Mouse (Mus musculus) spleen, postnatal 36 days (tissue): Measurements from ENCODE around the gene Mkrn2os.
"Not testable (repeated sequence)": the region's sequence is repeated elsewhere in the genome, so short reads cannot be mapped to it uniquely, and the experiment has no call there.

Experiments
- DNase-seq, 2 experiments: peaks; one replicate each; pipeline ENCODE4 v3.0.0; 2022; ENCODE audit warnings: low spot score in 2 of 2, mixed read lengths in 1 of 2

Mkrn2os gene

DNA sequence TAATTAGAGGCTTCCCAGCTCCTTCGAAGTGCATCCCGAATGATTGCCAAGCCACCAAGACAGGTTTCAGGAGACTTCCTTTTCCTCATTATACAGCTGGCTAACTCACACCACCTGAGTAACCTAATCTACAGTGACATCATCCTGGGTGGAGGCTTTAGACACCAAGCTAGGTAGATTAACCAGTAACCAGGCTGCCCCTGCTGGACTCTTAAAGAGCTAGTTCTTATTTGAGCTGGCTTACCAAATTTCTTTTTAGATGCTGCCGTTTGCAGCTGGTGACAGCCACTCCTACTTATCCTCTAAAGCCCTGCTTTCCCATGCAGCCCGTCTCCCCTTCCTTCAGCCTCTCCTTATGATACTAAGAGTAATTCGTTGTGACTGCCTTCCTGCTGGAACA, at the start of gene Mkrn2os:
Gene Mkrn2os, minus strand, starts transcription at position 119 of the 400 bp plus-strand sequence.
- DNase-seq: no peak

DNA sequence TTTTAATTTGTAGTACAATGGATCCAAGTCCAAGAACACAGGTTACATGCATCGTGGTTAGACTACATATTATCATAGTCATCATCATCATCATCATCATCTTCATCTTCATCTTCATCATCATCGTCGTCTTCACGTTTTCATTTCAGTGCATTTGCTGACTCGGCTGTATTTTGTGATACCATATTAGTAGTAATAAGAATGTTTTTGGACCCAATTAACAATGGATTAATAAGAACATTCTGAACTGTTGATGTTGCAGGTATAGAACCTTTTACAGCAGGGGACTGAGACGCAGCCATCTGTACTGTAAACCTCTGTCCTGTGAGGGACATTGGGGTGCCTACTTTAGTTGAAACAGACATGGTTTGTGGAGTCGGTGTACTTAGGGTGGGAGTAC, 45.8 kb upstream of the Mkrn2os start:
- DNase-seq: not testable (repeated sequence)

DNA sequence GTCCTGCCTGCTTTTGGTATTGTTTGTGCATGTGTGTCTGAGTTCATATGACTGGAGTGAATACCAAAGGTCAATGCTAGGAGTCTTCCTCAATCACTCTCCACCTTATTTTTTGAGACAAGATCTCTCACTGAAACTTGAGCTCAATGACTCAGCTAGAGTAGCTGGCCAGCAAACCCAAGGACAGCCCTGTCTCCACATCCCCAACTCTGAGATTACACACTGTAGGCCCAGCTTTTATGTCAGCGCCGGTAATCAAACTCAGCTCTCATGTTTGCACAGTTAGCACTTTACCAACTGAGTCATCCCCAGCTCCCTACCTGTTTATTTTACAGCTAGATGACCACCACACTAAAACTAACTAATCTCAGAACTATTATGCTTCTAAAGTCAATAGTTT, 41.6 kb upstream of the Mkrn2os start:
- DNase-seq: no peak

DNA sequence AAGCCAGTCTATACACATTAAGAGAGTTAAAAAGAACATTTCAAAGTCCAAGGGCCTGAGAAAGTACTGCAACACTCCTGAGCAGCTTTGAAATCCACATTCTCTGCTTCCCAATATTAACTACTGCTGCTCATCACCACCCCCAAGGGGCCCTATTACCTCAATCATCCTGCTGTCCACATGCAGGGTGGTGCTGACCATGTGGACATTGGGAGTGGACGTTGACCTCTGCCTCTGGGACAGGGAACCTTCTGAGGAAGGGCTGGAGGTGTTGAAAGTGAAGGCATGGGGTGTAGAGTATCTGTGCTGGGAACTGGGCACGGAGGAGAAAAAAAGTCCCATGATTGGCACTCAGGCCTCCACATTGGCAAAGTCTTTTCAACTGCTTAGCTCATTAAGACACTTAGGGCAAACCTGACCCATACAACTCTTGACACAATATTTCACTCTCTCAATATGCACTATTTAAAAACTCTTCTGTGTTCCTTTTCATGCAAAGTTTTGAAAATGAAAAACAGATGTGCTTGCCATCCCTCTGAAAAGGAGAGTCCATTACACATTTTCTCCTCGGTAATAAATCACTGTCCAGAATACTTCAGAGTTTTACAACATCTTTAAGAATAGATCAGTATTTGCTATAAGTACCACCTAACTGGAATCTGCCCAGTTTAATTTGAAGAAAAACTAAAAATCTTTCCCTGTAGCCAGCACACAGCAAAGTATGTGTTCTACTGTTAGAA, 38.9 kb upstream of the Mkrn2os start:
- no peak for DNase-seq

DNA sequence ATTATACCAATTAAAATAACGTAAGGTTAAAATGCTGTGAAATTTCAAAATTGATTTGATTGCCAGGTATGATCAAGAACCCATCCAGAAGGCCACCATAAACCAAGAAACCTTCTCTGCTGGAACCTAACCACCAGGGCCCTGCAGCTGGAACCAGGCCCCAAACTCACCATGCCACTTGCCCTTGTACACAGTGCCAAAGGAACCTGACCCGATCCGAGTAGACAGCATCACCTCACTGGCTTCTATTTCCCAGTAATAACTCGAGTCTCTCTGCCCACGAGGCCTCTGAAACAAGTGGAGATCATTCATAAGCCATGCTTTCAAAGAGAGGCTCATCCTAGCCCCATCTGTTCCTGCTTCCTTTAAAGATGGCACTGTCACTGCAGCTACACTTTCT, 33.7 kb upstream of the Mkrn2os start:
- DNase-seq: no peak

DNA sequence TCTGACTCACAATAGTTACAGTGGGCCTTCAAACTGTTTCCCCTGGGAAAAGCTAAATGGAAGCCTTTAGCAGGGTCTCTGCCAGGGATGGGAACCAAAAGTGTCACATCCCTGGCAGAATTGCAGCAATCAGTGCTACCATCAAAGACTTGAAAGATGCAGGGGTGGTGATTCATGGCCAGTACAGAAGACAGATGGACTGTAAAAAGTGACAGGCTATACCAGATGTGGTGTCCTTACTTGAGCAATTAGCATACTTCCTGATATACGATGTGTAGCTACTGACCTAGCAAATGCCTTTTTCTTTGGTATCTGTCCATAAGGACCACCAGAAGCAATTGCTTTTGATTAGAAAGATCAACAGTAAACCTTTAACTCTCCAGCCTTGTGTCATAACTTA, 28.6 kb upstream of the Mkrn2os start:
- no peak for DNase-seq

DNA sequence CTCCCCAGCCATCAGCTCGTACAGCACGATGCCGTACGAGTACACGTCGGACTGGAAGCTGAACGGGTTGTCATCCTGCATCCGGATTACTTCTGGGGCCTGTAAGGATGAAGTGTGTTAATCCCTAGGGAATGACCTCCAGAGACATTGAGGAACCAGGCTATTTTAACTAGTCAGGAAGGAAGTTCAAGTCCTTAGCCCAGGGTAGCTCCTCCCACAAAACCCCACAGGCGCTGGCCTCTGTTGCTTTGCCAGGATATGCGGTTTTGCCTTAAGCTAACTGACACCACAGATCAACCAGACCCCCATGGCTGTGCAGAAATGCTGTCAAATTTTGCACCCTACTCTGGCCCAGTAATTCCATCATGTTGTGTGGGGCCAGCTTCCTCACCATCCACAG, 27.4 kb upstream of the Mkrn2os start:
- peak in 1 of 2 experiments; percentile 9 for DNase-seq

DNA sequence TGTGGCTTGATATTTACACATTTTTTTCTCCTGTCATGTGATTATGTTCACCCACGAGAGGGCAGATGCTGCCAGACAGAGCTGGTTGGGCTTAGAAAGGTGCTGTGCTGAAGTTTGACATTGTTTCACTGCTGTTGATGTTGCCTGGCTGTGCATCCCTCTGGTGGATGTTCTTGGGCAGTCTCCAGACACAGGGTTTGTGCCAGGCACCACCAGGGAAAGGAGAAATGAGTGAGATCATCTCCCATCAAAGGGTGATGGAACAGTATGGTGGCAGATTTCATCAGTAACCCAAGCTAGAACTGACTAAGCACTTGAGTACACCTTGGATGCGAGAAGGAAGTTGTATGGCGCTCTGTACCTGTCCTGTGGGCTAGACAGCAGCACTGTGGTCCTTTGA, 23.6 kb upstream of the Mkrn2os start:
- DNase-seq: no peak

DNA sequence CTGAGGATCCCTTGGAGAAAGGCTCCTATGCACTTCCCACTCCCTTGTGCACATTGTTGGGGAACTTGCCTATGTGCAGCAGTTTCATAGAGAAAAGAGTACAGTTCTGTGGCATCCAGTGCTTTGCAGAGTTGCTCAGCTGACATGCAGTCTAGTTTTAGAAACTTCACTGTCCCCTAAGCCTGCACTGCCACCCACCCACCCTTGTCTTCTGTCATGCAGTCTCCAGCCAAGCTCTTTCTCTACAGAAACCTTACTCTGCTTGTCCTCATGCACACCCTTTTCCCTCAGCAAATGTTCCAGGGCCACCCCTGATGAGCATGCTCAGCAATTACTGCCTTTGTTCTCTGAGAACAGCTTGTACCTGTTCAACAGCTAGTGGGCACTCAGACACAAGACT, 21.4 kb upstream of the Mkrn2os start:
- DNase-seq: no peak

DNA sequence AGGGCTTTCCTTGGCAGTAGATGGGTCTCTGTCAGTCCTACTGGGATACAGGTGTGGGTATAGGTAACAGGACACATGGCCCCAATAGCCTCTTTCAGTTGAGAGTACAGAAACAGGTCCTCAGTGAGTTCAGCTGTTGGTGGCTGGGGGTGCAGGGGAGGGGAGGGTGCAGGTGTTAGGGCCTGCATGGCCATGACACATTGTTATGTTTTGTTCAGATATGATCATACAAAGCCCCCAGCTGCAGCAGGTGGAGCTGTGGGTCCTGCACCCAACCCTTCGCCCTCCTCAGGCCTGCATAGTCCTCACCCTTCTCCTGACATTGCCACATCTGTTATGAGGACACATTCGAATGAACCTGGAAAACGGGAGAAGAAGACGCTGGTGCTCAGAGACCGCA, 17.9 kb upstream of the Mkrn2os start:
- DNase-seq: no peak

DNA sequence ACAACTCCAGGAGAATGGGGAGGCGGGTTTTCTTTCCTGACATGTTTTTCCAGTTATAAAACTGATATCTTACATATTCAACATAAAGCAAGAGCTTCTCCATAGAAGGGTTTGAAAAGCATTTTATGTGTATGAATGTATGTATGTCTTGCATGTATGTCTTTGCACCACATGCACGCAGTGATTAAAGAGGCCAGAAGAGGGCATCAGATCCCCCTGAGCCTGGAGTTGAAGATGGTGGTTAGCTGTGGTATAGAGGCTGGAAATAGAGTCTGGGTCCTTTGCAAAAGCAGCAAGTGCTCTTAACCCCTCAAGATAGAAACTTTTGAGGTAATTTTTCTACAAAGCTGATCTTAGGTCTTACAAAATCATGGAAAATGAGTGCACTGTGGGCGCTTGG, 16.7 kb upstream of the Mkrn2os start:
- DNase-seq: no peak

DNA sequence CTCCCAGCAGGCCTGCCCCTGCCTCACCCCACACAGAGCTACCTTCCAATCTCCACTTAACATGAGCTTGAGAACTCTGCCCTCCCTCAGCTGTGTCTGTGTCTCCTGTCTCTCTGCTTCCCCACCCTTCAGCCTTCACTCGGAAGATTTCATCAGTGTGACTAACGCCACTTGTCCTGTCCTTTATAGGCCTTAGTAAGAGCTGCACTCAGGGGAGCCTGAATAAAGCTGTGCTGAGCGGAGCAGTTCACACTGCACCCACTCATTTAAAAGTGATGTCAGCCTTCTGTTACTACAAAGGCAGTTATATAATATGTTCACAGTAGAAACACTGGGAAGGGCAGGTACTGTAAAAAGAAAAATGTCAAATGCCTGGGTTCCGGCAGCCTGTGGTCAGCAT, 15.1 kb upstream of the Mkrn2os start:
- no peak for DNase-seq

DNA sequence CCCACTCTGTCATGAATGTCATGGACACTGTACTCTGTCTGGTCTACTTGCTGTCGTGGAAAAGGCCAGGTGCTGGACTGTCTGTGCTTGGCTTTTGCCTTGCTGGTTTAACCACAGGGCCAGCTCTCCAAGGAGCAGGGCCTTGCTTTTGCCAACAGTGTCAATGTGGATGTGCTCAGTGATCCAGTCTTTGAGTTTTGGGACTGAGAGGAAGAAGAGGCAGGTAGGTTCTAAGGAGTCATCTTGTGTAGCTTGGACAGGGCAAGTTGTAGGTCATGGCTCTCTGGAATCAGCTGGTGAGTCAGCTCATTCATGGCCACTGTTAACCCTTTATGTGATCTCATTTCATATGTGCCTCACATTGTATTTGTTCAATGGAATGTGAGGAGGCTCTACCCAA, 14.1 kb upstream of the Mkrn2os start:
- DNase-seq: no peak

DNA sequence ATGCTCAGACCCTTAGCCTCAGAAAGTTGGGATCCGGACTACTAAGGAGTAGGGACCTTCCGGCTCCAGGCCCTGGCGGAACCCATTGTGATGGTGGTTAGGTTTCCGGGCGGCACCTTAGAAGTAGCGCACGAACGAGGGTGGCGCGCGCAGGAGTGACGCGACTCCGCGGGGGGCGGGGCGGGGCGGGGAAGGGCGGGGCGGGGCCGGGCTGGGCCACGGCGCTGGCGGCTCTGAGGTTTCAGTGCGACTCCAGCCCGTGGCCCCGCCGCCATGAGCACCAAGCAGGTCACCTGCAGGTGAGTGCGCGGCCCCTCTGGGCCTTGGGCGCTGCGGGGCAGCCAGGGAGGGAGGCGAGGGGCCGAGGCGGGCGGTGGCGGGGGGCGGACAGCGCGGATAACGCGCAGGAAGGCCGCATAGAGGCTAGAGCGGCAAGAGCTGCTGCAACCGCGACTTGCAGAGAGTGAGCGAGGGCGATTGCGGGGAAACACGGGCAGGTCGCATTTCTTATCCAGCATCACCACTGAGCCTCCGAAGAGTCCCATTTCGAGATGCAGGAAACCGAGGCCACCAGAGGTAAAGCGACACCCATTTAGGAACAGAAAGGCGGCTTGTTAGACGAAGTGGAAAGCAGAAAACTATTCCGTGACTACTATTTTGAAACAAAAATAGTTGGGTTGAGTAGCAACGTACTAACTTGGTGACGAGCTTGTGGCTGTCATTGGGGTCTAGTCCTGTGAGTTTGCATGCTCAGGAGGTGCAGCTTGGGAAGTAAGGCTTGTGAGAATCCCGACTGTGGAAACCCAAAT, 9.5 kb upstream of the Mkrn2os start, which contains the start of gene Mkrn2:
Gene Mkrn2, plus strand, starts transcription at position 188 of the 809 bp plus-strand sequence.
- peak; percentile 67 to 75 for DNase-seq

DNA sequence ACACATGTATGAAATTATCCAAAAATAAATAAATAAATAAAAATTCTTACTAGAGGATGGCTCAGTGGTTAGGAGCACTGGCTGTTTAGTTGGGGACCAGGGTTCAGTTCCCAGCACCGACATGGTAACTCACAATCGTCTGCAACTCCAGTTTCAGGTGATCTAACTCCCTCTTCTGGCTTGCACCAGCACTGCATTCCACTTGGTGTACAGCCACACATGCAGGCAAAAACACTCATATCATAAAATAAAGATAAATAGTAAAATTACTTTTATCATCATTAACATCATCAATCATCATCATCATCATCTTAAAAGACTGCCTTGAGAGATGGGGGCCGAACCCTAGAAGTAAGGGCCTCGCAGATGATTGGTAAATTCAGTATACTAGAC, 8.9 kb upstream of the Mkrn2os start:
- no peak for DNase-seq

DNA sequence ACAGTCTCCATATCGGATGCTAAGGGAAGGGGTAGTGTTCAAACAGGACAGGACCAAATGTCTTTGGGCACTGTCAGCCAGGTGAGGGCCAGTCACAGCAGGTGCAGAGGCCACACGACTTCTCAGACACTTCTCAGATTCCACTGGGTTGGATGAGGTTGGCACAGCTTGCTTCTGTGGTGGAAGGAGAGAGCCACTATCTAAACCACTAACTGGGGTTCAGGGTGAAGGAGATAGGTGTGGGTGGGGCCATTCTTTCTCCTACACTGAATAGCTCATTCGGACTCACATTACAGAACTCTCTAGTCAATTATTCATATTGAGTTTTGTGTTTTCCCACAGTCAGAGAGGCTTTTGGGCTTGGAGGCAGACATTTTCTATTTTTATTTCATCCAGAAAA, 3.3 kb upstream of the Mkrn2os start:
- no peak for DNase-seq

DNA sequence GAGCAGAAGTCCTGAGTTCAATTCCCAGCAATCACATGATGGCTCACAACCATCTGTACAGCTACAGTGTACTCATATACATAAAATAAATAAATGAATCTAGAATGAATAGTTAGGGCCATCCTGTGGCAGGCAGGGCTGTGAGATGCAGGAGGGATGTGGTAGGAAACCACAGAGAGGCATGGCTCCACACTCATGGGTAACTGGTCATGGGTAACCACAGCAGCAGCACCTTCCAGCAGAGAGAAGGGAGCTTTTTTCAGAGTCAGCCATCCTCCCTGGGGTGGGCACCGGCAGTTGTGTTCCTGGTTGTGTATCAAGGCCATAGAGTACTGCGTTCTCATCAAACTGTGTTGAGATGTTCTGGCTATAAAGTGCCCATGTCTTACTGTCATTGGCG, 2.1 kb upstream of the Mkrn2os start:
- peak; percentile 30 to 45 for DNase-seq

DNA sequence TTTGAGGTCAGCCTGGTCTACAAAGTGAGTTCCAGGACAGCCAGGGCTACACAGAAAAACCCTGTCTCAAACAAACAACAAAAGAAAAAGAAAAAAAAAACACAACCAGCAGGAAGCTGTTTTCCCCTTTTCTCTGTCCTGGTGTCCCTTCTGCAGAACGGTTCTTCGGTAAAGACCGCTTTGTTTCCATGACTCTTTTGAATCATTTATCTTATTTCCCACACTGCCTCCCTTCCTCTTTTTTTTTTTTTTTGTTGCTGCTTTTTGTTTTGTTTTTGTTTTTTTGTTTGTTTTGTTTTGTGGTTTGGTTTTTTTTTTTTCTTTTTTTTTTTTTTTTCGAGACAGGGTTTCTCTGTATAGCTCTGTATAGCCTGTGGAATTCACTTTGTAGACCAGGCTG, 876 bp upstream of the Mkrn2os start:
- no peak for DNase-seq

DNA sequence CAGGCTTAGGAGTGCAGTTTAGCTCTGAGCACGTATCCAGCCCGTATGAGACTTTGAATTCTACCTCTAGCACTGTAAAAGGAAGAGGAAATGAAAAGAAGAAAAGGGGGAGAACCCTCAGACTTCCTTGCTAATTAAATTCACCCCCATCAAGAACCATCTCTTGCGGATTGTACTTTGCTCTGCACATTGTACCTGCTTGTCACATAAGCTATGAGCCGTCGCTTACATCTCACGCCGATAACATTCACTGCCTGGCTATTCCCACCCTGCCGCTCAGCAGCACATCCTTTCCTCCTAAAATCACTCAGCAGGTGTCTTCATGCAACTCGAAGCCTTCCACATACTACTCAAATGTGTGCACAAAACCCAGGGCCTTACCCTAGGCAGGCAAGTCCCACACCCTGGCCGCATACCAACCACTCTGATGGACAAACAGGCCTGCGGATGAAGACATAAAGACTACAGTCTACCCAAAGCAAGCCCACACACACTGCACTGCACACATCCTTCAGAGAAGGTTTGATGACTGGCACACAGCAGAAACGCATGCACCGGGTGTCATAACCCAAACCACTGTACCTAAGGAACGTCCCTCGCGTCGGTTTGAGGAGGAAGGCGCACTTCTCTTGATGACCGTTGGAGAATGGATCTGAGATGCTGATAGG, 550 bp downstream of the Mkrn2os start:
- DNase-seq: no peak

DNA sequence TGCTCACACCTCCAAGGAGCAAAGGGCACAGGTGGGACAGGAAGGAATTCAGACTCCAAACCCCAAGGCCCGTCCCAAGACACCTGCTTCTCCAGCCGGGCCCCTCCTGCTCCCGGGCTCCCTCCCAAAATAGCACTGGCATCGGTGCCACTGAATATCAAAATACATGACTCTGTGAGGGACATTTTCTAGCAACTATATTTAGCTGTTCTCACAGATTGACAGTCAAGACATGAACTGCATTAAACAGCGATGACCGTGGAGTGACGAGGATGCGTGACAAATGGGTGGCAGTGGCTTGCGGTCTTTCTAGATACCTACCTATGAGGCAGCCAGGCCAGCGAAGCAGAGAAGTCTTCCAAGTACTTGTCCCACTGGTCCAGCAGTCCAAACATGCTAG, 6.1 kb downstream of the Mkrn2os start:
- no peak for DNase-seq

DNA sequence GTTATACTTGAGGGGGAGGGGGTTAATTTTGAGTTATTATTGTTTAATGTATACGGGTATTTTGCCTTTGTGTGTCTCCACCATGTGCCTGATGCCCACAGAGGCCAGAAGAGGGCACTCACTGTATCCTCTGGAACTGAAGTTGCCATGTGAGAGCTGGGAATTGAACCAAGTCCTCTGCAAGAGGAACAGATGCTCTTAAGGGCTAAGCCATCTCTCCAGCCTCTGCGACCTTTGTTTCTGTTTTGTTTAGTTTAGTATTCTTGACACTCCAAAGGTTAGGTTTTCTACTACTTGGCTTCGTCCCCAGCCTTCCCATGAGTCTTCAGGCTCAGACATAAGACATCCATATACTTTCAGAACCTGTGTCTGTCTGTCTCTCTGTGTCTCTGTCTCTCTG, 8.2 kb downstream of the Mkrn2os start:
- DNase-seq: no peak

DNA sequence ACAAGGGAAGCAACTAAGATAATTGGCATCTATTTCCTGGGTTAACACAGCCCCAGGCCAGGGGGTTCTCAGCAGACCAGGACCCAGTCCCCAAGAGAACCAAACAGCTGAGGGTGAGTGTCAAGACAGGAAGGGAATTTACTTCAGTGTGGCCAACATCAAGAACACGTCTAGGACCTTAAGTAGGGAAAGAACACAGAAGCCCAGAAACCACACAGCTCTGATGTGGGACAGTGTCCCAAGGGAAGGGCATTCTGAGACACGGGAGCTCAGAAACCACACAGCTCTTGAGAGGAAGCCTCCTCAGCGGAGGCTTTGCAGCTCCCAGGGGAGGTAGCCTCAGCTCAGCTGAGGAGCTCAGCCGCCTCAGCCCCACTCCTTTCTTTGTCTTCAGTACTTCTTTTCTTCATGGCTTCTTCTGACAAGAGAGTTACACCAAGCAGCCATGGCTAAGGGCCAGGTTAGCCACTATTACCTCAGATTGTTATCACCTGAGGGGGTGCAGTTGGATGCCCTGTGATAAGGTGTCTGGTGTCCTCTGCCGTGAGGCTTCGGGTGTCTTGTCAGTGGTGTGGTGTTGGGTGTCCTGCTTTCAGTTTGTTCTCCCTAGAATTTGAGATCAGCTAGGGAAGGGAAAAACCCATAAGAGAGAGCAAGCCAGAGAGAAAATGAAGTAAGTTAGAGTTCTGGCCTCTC, 8.8 kb downstream of the Mkrn2os start:
- no peak for DNase-seq
